32 mouse cellular contexts compared by ENCODE assay signal in genomic region chr10:85962897-85963296, GRCm38 (mm10). TPM values are rescaled to one million over a fixed set of nuclear protein-coding genes. Genes with fewer than 3 reads are reported as not detected.
DNase-seq lines count a peak whose midpoint lies in the region; ATAC-seq and TF ChIP-seq lines count a peak whose summit lies in the region.
"Had no signal": no experiment of that assay in that cellular context is flagged by ENCODE, and none has a peak within 500 bp of the region (broad histone marks: within the 10 kb centered on the region; RNA-seq: fewer than 3 reads in every experiment).

No protein-coding gene starts in this region.

- no peaks in the 10 kb centered on the region for H3K36me3 ChIP-seq in heart, postnatal 0 days (replicated peaks; ENCODE audit: control insufficient read depth, insufficient read depth, low read length)
- no peaks in the 10 kb centered on the region for H3K36me3 ChIP-seq in heart, adult 2 months (ENCODE audit: control insufficient read depth, insufficient read depth, low read length)
- no peaks in the 10 kb centered on the region for H3K36me3 ChIP-seq in lung, postnatal 0 days (ENCODE audit: insufficient read depth, low read length)
- H3K36me3 ChIP-seq: heart, embryonic 15.5 days; intestine, embryonic 15.5 days; kidney, embryonic 15.5 days; liver, embryonic 12.5 days; midbrain, embryonic 10.5 days; neural tube, embryonic 12.5 days had no signal

- intact Hi-C loops in heart, adult 2 months (cut with DNase I), result no loop called here

- H3K9ac ChIP-seq in heart, postnatal 0 days (replicated peaks; ENCODE audit: low read depth, low read length), result no peak overlapping the region
- H3K9ac ChIP-seq in heart, adult 2 months (ENCODE audit: low read depth, low read length), result no peak overlapping the region
- H3K9ac ChIP-seq in lung, postnatal 0 days (replicated peaks; ENCODE audit: low read depth), result no peak overlapping the region
- H3K9ac ChIP-seq: forebrain, embryonic 13.5 days; heart, embryonic 15.5 days; intestine, embryonic 15.5 days; kidney, embryonic 15.5 days; liver, embryonic 12.5 days; liver, postnatal 0 days; neural tube, embryonic 12.5 days had no signal

- H3K79me2 ChIP-seq in heart, adult 2 months (replicated peaks; ENCODE audit: control insufficient read depth, insufficient read depth, low read length), result no peaks in the 10 kb centered on the region

- no peak overlapping the region for H3K27ac ChIP-seq in heart, postnatal 0 days (ENCODE audit: low read depth)
- no peak overlapping the region for H3K27ac ChIP-seq in heart, adult 2 months
- H3K27ac ChIP-seq in lung, postnatal 0 days (ENCODE audit: low read length), result no peak overlapping the region
- H3K27ac ChIP-seq: forebrain, embryonic 13.5 days; heart, embryonic 15.5 days; intestine, embryonic 15.5 days; kidney, embryonic 15.5 days; liver, embryonic 12.5 days; midbrain, embryonic 10.5 days; neural tube, embryonic 12.5 days; stomach, postnatal 0 days had no signal

- H3K27me3 ChIP-seq in heart, postnatal 0 days (ENCODE audit: control insufficient read depth, insufficient read depth, low read length), result no peaks in the 10 kb centered on the region
- H3K27me3 ChIP-seq in heart, adult 2 months (ENCODE audit: control insufficient read depth, insufficient read depth, low read length), result no peaks in the 10 kb centered on the region
- H3K27me3 ChIP-seq in lung, postnatal 0 days (replicated peaks; ENCODE audit: insufficient read depth, low read length), result no peaks in the 10 kb centered on the region
- H3K27me3 ChIP-seq: forebrain, embryonic 13.5 days; heart, embryonic 15.5 days; intestine, embryonic 15.5 days; kidney, embryonic 15.5 days; neural tube, embryonic 12.5 days had no signal

- no peak overlapping the region for H3K4me2 ChIP-seq in heart, postnatal 0 days (ENCODE audit: low read depth, low read length)
- H3K4me2 ChIP-seq in lung, postnatal 0 days (replicated peaks; ENCODE audit: low read depth, low read length), result no peak overlapping the region
- H3K4me2 ChIP-seq: forebrain, embryonic 13.5 days; heart, embryonic 15.5 days; intestine, embryonic 15.5 days; kidney, embryonic 15.5 days; liver, embryonic 12.5 days; neural tube, embryonic 12.5 days had no signal

- H3K9me3 ChIP-seq in heart, postnatal 0 days (replicated peaks; ENCODE audit: control insufficient read depth, low read length), result no peaks in the 10 kb centered on the region
- H3K9me3 ChIP-seq in lung, postnatal 0 days (ENCODE audit: low read length), result no peaks in the 10 kb centered on the region
- H3K9me3 ChIP-seq: forebrain, embryonic 13.5 days; heart, embryonic 15.5 days; intestine, embryonic 15.5 days; kidney, embryonic 15.5 days; liver, embryonic 12.5 days; midbrain, embryonic 10.5 days; neural tube, embryonic 12.5 days had no signal

- no peak for TF ChIP-seq EP300 in heart, postnatal 0 days (IDR thresholded peaks at IDR 0.05; ENCODE audit: low read depth)
- no peak for TF ChIP-seq EP300 in heart, adult 2 months (IDR thresholded peaks at IDR 0.05; ENCODE audit: insufficient read depth, low read depth, low read length)
- TF ChIP-seq EP300 in lung, postnatal 0 days (IDR thresholded peaks at IDR 0.05), result no peak

- TF ChIP-seq CTCF in heart, postnatal 0 days (IDR thresholded peaks at IDR 0.05; ENCODE audit: low read depth), result no peak
- no peak for TF ChIP-seq CTCF in heart, adult 2 months (IDR thresholded peaks at IDR 0.05)
- TF ChIP-seq CTCF in lung, postnatal 0 days (IDR thresholded peaks at IDR 0.05), result no peak

- 30% methylated on average over 9 of the region's 9 CpGs for WGBS in heart, postnatal 0 days
- 33% methylated on average over 9 of the region's 9 CpGs for WGBS in heart, adult 2 months
- WGBS in lung, postnatal 0 days, result 37% methylated on average over 9 of the region's 9 CpGs

- no peak overlapping the region for H3K4me3 ChIP-seq in heart, postnatal 0 days (ENCODE audit: low read depth, low read length)
- no peak overlapping the region for H3K4me3 ChIP-seq in heart, adult 2 months
- no peak overlapping the region for H3K4me3 ChIP-seq in lung, postnatal 0 days (ENCODE audit: low read depth, low read length)
- H3K4me3 ChIP-seq: forebrain, embryonic 13.5 days; heart, embryonic 15.5 days; intestine, embryonic 15.5 days; kidney, embryonic 15.5 days; liver, embryonic 12.5 days; midbrain, embryonic 10.5 days; myocyte; neural tube, embryonic 12.5 days had no signal

- peak; percentile 29 for DNase-seq in heart, postnatal 0 days (ENCODE audit: low spot score)
- no peak for DNase-seq in heart, adult 2 months
- peak; percentile 19 for DNase-seq in kidney, postnatal 14 days
- DNase-seq in kidney, adult 18-20 months, result no peak
- peak; percentile 7 for DNase-seq in lung, postnatal 36 days
- no peak for DNase-seq in lung, postnatal 0 days (ENCODE audit: low spot score)
- DNase-seq in urinary bladder, postnatal 36 days (ENCODE audit: low spot score in 2 of 2), result no peak
- DNase-seq: adrenal gland, postnatal 14 days; cerebellum, adult 11 months; cerebellum, adult 9-10 months; cerebellum, postnatal 36 days; gastrocnemius, postnatal 10 days; layer of hippocampus, postnatal 36 days; left cerebral cortex, postnatal 4 days; liver, postnatal 0 days; right cerebral cortex, adult 18-20 months; spleen, adult 18-20 months; thymus, postnatal 4 days had no signal

- no peak for ATAC-seq in heart, postnatal 0 days (ENCODE audit: insufficient read depth, low read depth)
- ATAC-seq in lung, postnatal 0 days, result no peak
- ATAC-seq: CD4-positive, CD25-positive, alpha-beta regulatory T cell, adult 4 months; forebrain, embryonic 13.5 days; hindbrain, embryonic 16.5 days; intestine, embryonic 15.5 days; liver, embryonic 12.5 days; liver, postnatal 0 days had no signal

- no peak for TF ChIP-seq POLR2A in heart, adult 2 months (IDR thresholded peaks at IDR 0.05; ENCODE audit: insufficient read depth, low read depth, low read length)

- no peaks in the 10 kb centered on the region for H3K4me1 ChIP-seq in heart, postnatal 0 days (ENCODE audit: control insufficient read depth, insufficient read depth)
- no peaks in the 10 kb centered on the region for H3K4me1 ChIP-seq in heart, adult 2 months (ENCODE audit: control insufficient read depth, insufficient read depth, low read length)
- no peaks in the 10 kb centered on the region for H3K4me1 ChIP-seq in lung, postnatal 0 days (ENCODE audit: insufficient read depth, low read depth, low read length)
- H3K4me1 ChIP-seq: forebrain, embryonic 13.5 days; intestine, embryonic 15.5 days; kidney, embryonic 15.5 days; neural tube, embryonic 12.5 days had no signal

RNA-seq across cellular contexts. Expression of gene Rtcb, which starts 5.3 kb away (rescaled TPM):
- total RNA-seq in heart, postnatal 0 days (2014; rRNA removed; ENCODE audit: low replicate concordance), result 45.9 and 67.1 TPM in 2 replicates
- polyA plus RNA-seq in heart, postnatal 0 days (2015; fragmentation: Nextera tagmentation; extraction: Ambion mirVana), result 96.2 and 101 TPM in 2 replicates
- 10 to 100 TPM; 70.0 to 76.7 TPM for total RNA-seq in heart, adult 2 months (2021)
- polyA plus RNA-seq in heart, adult 2 months (2012; rRNA removed), result 38.8 and 69.8 TPM in 2 replicates
- polyA plus RNA-seq in lung, postnatal 0 days (2015; fragmentation: Nextera tagmentation; extraction: Ambion mirVana), result 99.9 and 100 TPM in 2 replicates

RNA-seq across cellular contexts. Expression of gene Ascl4, which starts 35.4 kb away (rescaled TPM):
- not detected in 2 replicates for total RNA-seq in heart, postnatal 0 days (2014; rRNA removed; ENCODE audit: low replicate concordance)
- polyA plus RNA-seq in heart, postnatal 0 days (2015; fragmentation: Nextera tagmentation; extraction: Ambion mirVana), result not detected in 2 replicates
- total RNA-seq in heart, adult 2 months (2021), result not detected
- not detected in 2 replicates for polyA plus RNA-seq in heart, adult 2 months (2012; rRNA removed)
- polyA plus RNA-seq in lung, postnatal 0 days (2015; fragmentation: Nextera tagmentation; extraction: Ambion mirVana), result 0.06 and 0.27 TPM in 2 replicates
- total RNA-seq: adrenal gland, postnatal 14 days; gastrocnemius, postnatal 10 days; left cerebral cortex, postnatal 4 days; megakaryocyte progenitor cell, adult 5-6 weeks had no signal
- polyA plus RNA-seq: heart, embryonic 15.5 days; large intestine, adult 2 months; liver, embryonic 12.5 days; liver, postnatal 0 days; myocyte had no signal

RNA-seq across cellular contexts. Expression of gene Prdm4, which starts 46.0 kb away (rescaled TPM):
- total RNA-seq in heart, postnatal 0 days (2014; rRNA removed; ENCODE audit: low replicate concordance), result 29.1 and 34.5 TPM in 2 replicates
- polyA plus RNA-seq in heart, postnatal 0 days (2015; fragmentation: Nextera tagmentation; extraction: Ambion mirVana), result 4.4 and 4.6 TPM in 2 replicates
- 10 to 100 TPM; 10.6 to 11.6 TPM for total RNA-seq in heart, adult 2 months (2021)
- polyA plus RNA-seq in heart, adult 2 months (2012; rRNA removed), result 12.7 and 20.6 TPM in 2 replicates
- polyA plus RNA-seq in lung, postnatal 0 days (2015; fragmentation: Nextera tagmentation; extraction: Ambion mirVana), result 6.5 and 6.7 TPM in 2 replicates

RNA-seq across cellular contexts. Expression of gene Bpifc, which starts 48.8 kb away (rescaled TPM):
- total RNA-seq in heart, postnatal 0 days (2014; rRNA removed; ENCODE audit: low replicate concordance), result not detected in 2 replicates
- not detected in 2 replicates for polyA plus RNA-seq in heart, postnatal 0 days (2015; fragmentation: Nextera tagmentation; extraction: Ambion mirVana)
- total RNA-seq in heart, adult 2 months (2021), result not detected
- polyA plus RNA-seq in heart, adult 2 months (2012; rRNA removed), result not detected in 2 replicates
- polyA plus RNA-seq in lung, postnatal 0 days (2015; fragmentation: Nextera tagmentation; extraction: Ambion mirVana), result 0.14 and 0.15 TPM in 2 replicates
- total RNA-seq: gastrocnemius, postnatal 10 days; left cerebral cortex, postnatal 4 days had no signal
- polyA plus RNA-seq: CD4-positive, CD25-positive, alpha-beta regulatory T cell, adult 4 months; embryonic facial prominence, embryonic 11.5 days; forebrain, embryonic 13.5 days; heart, embryonic 15.5 days; large intestine, adult 2 months; liver, embryonic 12.5 days; liver, postnatal 0 days; myocyte; neural tube, embryonic 12.5 days had no signal

RNA-seq across cellular contexts. Expression of gene Fbxo7, which starts 58.9 kb away (rescaled TPM):
- 13.3 and 19.9 TPM in 2 replicates for total RNA-seq in heart, postnatal 0 days (2014; rRNA removed; ENCODE audit: low replicate concordance)
- polyA plus RNA-seq in heart, postnatal 0 days (2015; fragmentation: Nextera tagmentation; extraction: Ambion mirVana), result 16.1 TPM in 2 replicates
- total RNA-seq in heart, adult 2 months (2021), result 10 to 100 TPM; 13.2 to 16.2 TPM
- polyA plus RNA-seq in heart, adult 2 months (2012; rRNA removed), result 16.7 and 20.2 TPM in 2 replicates
- polyA plus RNA-seq in lung, postnatal 0 days (2015; fragmentation: Nextera tagmentation; extraction: Ambion mirVana), result 20.2 and 22.3 TPM in 2 replicates

Comparison
In these comparisons a context has a peak if more than half of its experiments do, and no peak if none do; other contexts are left out.
1. DNase-seq: peak in heart, postnatal 0 days (single experiment), kidney, postnatal 14 days (single experiment) and lung, postnatal 36 days (single experiment); none in heart, adult 2 months (0 of 2), kidney, adult 18-20 months (single experiment), lung, postnatal 0 days (single experiment) and urinary bladder, postnatal 36 days (0 of 2).